Mouse (Mus musculus): ENCODE results near the gene Myo10.

The Myo10 gene

DNA sequence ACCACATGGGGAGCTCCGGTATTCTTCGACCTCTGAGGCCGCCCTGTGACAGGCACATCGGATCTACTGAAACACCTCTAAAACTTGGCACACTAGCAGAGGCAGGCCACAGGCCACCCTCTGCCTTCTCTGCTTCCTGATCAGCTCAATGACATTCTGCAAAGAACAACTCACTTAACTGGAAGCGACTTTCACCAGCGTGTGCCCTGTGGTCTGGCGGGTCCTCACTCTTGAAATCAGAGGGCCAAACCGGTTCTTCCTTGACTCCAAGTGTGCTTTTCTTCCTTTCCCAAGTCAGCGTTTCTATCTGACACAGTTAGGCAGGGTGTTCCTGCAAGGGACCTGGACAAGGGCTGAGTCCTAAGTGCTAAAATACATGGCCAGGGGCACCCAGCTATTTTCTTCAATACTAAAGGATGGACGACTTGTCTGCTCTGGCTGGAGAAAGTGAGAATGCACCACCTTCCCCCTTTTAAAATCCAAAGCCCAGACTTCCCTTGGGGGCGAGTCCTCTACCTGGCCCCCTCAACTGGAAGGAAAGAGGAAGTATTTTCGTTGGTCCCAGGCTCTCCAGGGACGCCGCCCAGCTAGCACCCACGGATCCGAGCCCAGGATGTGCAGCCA is 220.2 kb downstream of the Myo10 start:
- in situ Hi-C loops (cut with MboI, MseI), result no loop called here

DNA sequence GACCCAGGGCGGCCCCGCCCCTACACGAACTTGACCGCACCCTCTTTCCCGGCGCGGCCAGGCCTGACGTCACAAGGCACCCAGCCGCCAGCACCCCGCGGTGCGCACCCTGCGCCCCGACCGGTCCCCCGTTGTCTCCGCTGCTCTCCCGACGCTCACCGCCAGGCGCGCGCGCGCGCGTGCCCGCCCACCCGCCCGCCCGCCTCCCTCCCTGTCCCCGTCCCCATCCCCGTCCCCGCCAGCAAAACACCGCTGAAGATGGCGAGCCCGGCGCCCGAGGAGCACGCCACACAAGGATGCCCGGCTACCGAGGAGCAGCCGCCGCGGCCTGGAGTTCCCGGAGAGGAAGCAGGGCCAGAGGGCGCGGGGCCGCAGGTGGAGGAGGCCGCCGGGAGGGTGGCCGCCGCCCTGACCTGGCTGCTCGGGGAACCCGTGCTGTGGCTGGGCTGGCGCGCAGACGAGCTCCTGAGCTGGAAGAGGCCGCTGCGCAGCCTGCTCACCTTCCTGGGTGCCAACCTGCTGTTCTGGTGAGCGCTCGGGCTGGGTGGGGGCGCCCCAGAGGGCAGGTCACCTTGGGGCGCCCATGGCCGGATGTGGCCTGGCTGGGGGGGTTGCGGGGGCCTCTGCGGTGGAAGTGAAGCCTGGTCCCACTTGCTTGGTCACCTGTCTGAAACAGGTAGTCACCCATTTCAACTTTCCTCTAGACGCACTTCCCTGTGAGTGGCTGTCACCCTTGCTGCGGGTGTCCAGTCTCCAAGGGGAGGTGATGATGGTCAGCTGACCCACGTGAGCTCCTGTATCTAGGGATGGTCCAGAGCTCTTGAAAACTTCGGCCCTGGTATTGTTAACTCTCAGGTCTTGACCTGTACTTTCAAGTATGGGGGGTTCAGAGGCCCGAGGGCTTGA is 221.0 kb downstream of the Myo10 start, which contains the start of gene Retreg1:
Retreg1 (plus strand) TSS at position 95 of the 906 bp plus-strand sequence.
- in situ Hi-C loops (cut with MboI, MseI), result no loop called here

DNA sequence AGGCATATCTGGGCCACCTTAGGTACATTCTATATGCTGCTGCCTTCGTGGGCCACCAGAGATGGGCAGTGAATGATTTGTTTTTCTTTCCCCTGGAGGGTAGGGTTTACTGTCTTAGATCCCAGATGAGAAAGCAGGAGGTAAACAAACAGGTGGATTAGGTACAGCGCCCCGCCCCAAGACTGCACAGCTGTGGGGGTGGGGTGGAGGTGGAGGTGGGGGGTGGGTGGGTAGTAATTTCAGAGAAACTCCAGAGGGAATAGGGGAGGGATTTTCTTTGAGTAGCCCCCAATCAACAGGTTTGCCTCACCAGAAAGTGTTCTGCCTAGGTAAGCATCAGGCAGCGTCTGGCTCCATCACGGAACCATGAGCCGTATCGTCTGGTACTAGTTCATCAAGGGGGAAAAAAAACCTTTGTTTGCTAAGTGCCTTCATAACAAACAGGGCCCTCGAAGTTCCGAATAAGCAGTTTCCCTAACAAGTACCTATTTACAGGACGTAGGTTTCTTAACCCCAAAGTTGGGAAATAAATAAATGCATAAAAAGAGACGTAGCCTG is 221.8 kb downstream of the Myo10 start:
- in situ Hi-C loops (cut with MboI, MseI), result no loop called here

DNA sequence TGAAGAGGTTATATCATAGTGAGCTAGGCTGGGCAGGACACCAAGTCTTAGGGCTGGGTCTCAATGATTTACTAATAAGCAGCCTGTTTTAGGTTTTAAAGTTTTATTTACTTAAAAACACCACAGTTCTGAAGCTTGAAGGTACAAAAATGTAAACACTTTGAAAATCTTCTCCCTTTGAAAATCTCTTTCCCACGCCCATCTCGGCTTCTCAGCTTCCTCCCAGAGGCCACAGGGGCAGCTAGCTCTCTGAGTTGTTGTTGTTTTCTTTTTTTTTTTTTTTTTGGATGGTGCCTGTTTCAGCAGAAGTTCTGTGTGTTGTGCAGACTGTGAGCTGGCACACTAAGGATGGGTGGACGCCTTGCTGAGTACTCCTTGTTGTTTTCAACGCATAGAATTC is 222.4 kb downstream of the Myo10 start:
- in situ Hi-C loops (cut with MboI, MseI), result no loop called here

DNA sequence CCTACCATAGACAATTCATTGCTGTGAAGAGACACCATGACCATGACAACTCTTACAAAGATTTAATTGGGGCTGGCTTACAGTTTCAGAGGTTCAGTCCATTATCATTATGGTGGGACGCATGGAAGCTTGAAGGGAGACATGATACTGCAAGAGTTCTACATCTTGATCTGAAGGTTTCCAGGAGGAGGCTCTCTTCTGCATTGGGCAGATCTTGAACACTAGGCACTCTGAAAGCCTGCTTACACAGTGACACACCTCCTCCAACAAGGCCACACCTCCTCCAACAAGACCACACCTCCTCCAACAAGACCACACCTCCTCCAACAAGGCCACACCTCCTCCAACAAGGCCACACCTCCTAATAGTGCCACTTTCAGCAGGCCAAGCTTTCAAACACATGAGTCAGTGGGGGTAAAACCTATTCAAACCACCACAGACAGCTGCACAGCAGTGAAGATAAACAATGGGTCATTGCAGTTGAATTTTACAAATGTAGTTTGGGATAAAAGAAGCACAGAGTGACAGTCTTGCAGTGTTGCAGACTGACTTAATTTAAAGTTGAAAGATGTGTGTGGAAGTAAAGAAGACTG is 225.3 kb downstream of the Myo10 start:
- in situ Hi-C loops (cut with MboI, MseI), result no loop called here

DNA sequence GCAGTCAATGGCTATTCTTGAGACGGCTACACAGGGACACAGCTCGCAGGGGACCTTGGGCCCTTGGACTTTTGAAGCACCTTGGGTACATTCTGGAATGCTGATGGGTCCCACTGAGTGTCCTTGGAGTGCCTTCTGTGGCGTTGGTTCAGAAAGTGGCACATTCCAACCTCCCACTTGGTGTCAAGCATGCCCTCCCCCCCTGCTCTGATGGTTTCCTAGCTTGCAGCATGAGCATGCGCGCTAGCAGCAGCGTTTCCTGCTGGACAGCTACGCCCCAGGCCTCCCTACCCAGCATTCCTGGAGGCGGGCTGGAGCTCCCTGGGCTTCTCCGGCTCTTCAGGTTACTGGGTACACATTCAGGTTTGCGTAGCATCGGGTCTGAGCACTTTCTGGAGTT is 228.2 kb downstream of the Myo10 start:
- in situ Hi-C loops (cut with MboI, MseI), result no loop called here

DNA sequence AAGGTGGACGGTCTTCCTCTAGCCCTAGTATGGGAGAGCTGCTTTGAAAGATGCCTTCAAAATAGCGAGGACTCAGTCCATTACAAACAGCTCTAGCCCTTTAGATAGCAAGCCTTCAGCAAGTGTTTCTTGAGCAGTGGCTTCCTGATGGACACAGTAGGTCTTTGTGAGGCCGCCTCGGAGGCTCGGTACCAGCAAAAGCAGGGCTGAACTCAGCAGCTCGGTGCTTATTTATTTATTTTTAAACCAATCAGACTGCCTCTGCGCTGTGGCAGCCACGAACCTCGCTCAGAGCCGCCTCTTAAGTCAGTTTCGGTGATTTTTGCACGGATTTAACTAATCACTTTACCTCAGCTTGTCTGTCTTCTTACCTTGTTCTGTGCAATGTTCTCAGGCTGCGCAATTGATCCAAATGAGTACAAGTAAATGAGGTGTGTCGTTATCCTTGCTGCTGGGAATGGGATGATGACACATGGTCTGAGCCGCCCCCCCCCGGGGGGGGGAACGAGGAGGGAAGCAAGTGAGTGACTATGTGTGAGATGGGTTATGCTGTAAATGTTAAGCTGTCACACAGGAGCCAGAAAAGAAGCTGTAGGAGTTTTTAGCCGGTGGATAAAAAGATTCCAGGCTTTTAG is 232.1 kb downstream of the Myo10 start:
- in situ Hi-C loops (cut with MboI, MseI), result no loop called here

DNA sequence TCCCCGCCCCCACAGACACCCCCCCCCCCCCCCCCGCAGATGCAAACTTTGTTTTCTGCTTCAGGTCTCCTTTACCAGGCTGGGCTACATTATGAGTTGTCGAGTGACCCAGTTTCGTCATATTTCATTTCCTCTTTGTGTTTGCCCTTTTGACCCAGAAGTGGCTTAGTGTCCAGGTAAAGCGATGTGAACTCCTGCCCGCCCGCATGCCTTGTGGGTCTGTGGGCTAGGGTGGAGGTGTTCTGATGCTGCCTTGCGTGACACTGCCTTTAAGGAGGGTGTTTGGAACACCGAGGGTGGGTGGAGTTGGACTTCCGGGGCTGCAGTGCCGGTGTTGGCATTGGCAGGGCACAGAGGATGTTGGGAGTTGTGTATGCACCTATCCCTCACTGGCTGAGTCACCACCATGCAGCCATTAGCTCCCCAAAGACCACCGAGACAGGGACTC is 236.3 kb downstream of the Myo10 start:
- in situ Hi-C loops (cut with MboI, MseI), result no loop called here

DNA sequence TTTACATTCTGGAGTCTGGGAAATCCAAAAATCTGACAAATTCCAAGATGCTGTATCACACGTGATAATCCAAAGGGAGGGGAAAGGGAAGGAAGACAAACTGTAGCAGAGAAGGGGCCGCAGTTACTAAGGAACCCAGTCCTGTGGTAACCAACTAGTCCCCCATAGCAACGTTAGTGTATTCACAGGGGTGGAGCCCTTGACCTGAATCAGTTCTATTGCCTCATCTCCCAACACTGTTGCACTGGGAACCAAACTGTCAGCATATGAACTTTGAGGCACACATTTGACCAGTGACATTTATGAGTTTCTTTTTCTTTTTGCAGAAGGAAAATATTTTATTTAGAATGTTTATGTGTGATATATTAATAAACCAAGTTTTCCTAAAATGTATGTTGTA is 237.1 kb downstream of the Myo10 start:
- in situ Hi-C loops (cut with MboI, MseI), result no loop called here

DNA sequence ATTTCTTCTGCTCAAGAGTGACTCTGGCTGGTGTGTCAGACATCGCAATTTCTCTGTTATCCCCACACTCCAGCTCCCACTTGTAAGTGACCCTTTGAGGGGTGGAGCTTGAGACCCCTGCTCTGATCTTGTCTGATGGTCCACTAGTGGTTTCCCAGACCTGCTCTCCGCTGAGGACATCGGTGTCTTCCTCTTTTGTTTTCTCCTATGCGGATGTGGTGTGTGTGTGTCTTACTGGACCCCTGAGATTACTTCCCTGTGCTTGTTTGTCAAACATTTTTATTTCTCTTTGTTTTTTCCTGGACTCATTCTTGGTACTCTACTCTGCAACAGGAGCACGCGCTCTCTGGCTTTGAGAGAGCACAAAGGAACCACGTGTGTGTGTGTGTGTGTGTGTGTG is 239.6 kb downstream of the Myo10 start:
- in situ Hi-C loops (cut with MboI, MseI), result no loop called here

Data from T-helper 1 cell (primary cell).